Mouse (Mus musculus): ENCODE measurements around the gene Sptan1. TPM values are rescaled to one million over a fixed set of nuclear protein-coding genes. Genes with fewer than 3 reads are reported as not detected.

Sptan1 gene
- total and polyA plus RNA-seq, 3 experiments: 26.2 to 29.5 TPM; not detected in 1

DNA sequence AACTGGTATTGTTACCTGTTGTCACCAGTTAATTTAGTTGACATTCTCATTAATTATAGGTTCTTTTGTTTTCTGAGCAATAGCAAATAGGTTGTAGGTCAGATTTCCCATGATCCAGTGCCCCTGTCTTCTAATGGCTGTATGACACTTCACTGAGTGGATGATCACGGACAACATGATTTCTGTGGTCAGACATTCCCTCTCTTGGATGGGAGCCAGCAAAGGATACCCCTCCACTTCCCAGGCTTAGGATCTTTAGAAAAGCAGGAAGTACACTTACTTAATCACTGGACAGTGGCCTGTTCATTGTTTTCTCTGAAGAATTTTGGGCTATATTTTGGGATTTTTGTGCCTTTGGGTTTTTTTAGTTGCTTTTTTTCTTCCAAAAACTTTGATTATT is 43.7 kb downstream of the Sptan1 start:
- Histone ChIP-seq H3K9ac (ENCODE audit: control insufficient read depth, low read depth, low read length, poor library complexity, severe bottlenecking) (no peak overlapping the region), H3K79me2 (ENCODE audit: control insufficient read depth, insufficient read depth, low read length, poor library complexity) (no peaks in the 10 kb centered on the region), H3K9me3 (replicated peaks; ENCODE audit: insufficient read depth, low read length) (no peaks in the 10 kb centered on the region), H3K4me3 (ENCODE audit: control insufficient read depth in 1 of 2, insufficient read depth in 1 of 2, low read depth in 2 of 2, low read length in 2 of 2) (no peak overlapping the region), H3K4me1 (ENCODE audit: control insufficient read depth in 1 of 2, insufficient read depth in 2 of 2, low read length in 2 of 2) (no peaks in the 10 kb centered on the region), H3K27me3 (ENCODE audit: control insufficient read depth in 1 of 2, insufficient read depth in 2 of 2, low read length in 2 of 2) (no peaks in the 10 kb centered on the region), H3K36me3 (ENCODE audit: control insufficient read depth in 1 of 2, insufficient read depth in 2 of 2, low read length in 2 of 2) (no peaks in the 10 kb centered on the region), H3K27ac (ENCODE audit: control insufficient read depth, low read depth, low read length) (no peak overlapping the region)
- DNase-seq (ENCODE audit: low read depth, low spot score): no peak
- TF ChIP-seq CHD1 (IDR thresholded peaks at IDR 0.05; ENCODE audit: low read depth, low read length): no peak
- TF ChIP-seq TBP (IDR thresholded peaks at IDR 0.05; ENCODE audit: low read depth, low read length): no peak
- no peak for TF ChIP-seq POLR2AphosphoS2 (IDR thresholded peaks at IDR 0.05; ENCODE audit: low read length)

DNA sequence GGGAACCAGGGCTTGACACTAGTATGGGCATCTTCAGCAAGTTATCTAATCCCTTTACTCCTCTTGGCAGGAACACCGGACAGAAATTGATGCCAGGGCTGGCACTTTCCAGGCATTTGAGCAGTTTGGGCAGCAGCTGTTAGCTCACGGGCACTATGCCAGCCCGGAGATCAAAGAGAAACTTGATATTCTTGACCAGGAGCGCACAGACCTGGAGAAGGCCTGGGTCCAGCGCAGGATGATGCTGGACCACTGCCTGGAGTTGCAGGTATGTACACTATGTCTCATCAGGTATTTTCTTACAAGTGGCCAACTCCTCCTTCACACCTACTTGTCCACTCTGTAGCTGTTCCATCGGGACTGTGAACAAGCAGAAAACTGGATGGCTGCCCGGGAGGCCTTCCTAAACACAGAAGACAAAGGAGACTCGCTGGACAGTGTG is 45.5 kb downstream of the Sptan1 start:
- no peak overlapping the region for H3K4me3 ChIP-seq (ENCODE audit: control insufficient read depth in 1 of 2, insufficient read depth in 1 of 2, low read depth in 2 of 2, low read length in 2 of 2)
- DNase-seq (ENCODE audit: low read depth, low spot score): no peak
- no peaks in the 10 kb centered on the region for H3K36me3 ChIP-seq (ENCODE audit: control insufficient read depth in 1 of 2, insufficient read depth in 2 of 2, low read length in 2 of 2)
- H3K79me2 ChIP-seq (ENCODE audit: control insufficient read depth, insufficient read depth, low read length, poor library complexity): no peaks in the 10 kb centered on the region
- TF ChIP-seq ZKSCAN1 (IDR thresholded peaks at IDR 0.05; ENCODE audit: low read depth, low read length) (no peak), ETS1 (IDR thresholded peaks at IDR 0.05; ENCODE audit: low read depth, low read length) (no peak), RAD21 (IDR thresholded peaks at IDR 0.05; ENCODE audit: low read depth, low read length) (no peak), SMC3 (IDR thresholded peaks at IDR 0.05; ENCODE audit: low read depth, low read length) (no peak), HCFC1 (IDR thresholded peaks at IDR 0.05; ENCODE audit: low read depth, low read length) (no peak), GABPA (IDR thresholded peaks at IDR 0.05; ENCODE audit: low read depth, low read length) (no peak), POLR2AphosphoS2 (IDR thresholded peaks at IDR 0.05; ENCODE audit: low read length) (no peak), USF1 (IDR thresholded peaks at IDR 0.05; ENCODE audit: low read depth, low read length) (no peak), ZNF384 (IDR thresholded peaks at IDR 0.05; ENCODE audit: low read depth, low read length) (no peak), MYB (IDR thresholded peaks at IDR 0.05; ENCODE audit: low read depth, low read length) (no peak), UBTF (IDR thresholded peaks at IDR 0.05; ENCODE audit: borderline replicate concordance, insufficient read depth, low read depth, low read length) (no peak), ZMIZ1 (IDR thresholded peaks at IDR 0.05; ENCODE audit: low read depth, low read length) (no peak), GATA1 (IDR thresholded peaks at IDR 0.05; ENCODE audit: low read depth, low read length) (no peak), TAL1 (IDR thresholded peaks at IDR 0.05; ENCODE audit: low read length) (no peak), MAZ (IDR thresholded peaks at IDR 0.05; ENCODE audit: low read depth, low read length) (no peak), NRF1 (IDR thresholded peaks at IDR 0.05; ENCODE audit: insufficient read depth, low read depth, low read length, poor library complexity, severe bottlenecking) (no peak)
- no peaks in the 10 kb centered on the region for H3K27me3 ChIP-seq (ENCODE audit: control insufficient read depth in 1 of 2, insufficient read depth in 2 of 2, low read length in 2 of 2)
- H3K27ac ChIP-seq (ENCODE audit: control insufficient read depth, low read depth, low read length): no peak overlapping the region
- no peaks in the 10 kb centered on the region for H3K9me3 ChIP-seq (replicated peaks; ENCODE audit: insufficient read depth, low read length)
- no peak overlapping the region for H3K9ac ChIP-seq (ENCODE audit: control insufficient read depth, low read depth, low read length, poor library complexity, severe bottlenecking)
- no peaks in the 10 kb centered on the region for H3K4me1 ChIP-seq (ENCODE audit: control insufficient read depth in 1 of 2, insufficient read depth in 2 of 2, low read length in 2 of 2)
